Mouse (Mus musculus) kidney, adult 2 months (tissue): Measurements from ENCODE around the gene Lca5.

Experiments
- CTCF ChIP-seq: fragments of 200-500 bp; conservative IDR thresholded peaks from 2 replicates; pipeline ENCODE4 v1.5.1; 2011; ENCODE audit warnings: low read depth, mild to moderate bottlenecking, control low read depth, low read length, moderate library complexity, mixed read lengths; ENCODE audit not compliant: insufficient read depth, insufficient read length
- POLR2A ChIP-seq: fragments of 200-500 bp; IDR thresholded peaks from one replicate; pipeline ENCODE4 v1.6.1; 2011; ENCODE audit warnings: low read depth, low read length, control low read depth

DNA sequence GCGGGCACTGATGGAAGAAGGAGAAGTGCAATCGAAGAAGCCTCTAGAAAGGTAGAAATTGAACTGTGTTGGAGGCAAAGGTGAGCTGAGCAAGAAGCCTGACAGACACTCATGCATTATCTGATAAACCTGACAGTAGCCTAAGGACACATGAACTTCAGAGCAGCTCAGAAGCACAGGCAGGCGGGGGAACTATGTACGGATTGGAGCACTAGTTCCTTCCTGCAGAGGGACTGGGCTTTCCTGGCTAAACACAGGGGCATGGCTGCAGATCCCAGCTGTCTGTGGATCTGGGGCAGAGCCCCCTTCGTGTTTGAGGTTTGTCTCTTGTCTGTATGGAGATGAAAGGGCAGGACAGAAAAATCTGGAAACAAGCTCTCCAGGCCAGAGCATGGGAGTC, 89.8 kb downstream of the Lca5 start:
- TF ChIP-seq CTCF (no peak), POLR2A (no peak)
